Mouse (Mus musculus) lung, adult 2 months (tissue): Measurements from ENCODE around the gene Rps10.

ENCODE experiments used
- CTCF ChIP-seq: fragments of 200-500 bp; IDR thresholded peaks from 2 replicates; pipeline ENCODE4 v1.5.1; 2011; ENCODE audit warnings: mild to moderate bottlenecking, low read length, control low read depth; ENCODE audit not compliant: insufficient read depth
- POLR2A ChIP-seq: fragments of 200-500 bp; IDR thresholded peaks from 2 replicates; pipeline ENCODE4 v1.6.1; 2011; ENCODE audit warnings: low read depth, mild to moderate bottlenecking, control low read depth, low read length, borderline replicate concordance; ENCODE audit errors: extremely low read depth

DNA sequence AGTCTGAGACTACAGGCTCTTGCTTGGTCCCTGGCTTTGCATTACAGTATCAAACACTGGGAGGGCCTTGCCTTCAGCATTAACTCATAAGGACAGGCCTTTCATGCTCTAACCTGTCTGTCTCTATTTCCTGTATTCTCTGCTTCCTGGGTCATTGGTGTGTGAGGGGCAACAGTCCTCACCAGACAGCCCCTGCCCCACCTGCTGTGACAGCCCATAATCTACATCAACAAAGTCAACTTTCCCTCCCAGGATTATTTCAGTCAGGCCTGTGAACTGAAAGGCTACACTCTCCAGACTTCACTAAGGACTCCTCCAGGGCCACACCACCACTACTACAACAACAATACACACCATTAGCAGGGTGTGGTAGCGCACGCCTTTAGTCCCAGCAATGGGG is 33.4 kb downstream of the Rps10 start:
- TF ChIP-seq CTCF (no peak), POLR2A (no peak)
